Mouse (Mus musculus): ENCODE data around the gene Flnc. TPM values are rescaled to one million over a fixed set of nuclear protein-coding genes. Genes with fewer than 3 reads are reported as not detected.

Gene Flnc
- polyA plus RNA-seq, 1 experiment from 2014 or later: 3.6 TPM

GRCm38 (mm10) chr6:29434911-29435691 is 2.0 kb downstream of the Flnc start:
- WGBS: 4% methylated on average over 13 of the region's 13 CpGs
- Histone ChIP-seq H3K9me3 (no peaks in the 10 kb centered on the region), H3K4me1 (replicated peaks) (peaks cover 69% of the 10 kb centered on the region), H3K27ac (peak overlapping the region; percentile 86), H3K4me3 (peak overlapping the region; percentile 59), H3K27me3 (ENCODE audit: insufficient read depth, poor library complexity, severe bottlenecking) (peaks cover 68% of the 10 kb centered on the region), H3K36me3 (no peaks in the 10 kb centered on the region)
- DNase-seq (ENCODE audit: low spot score): peak; percentile 62

GRCm38 (mm10) chr6:29435940-29436451 is 2.9 kb downstream of the Flnc start:
- Histone ChIP-seq H3K9me3 (no peaks in the 10 kb centered on the region), H3K27me3 (ENCODE audit: insufficient read depth, poor library complexity, severe bottlenecking) (peaks cover 59% of the 10 kb centered on the region), H3K36me3 (no peaks in the 10 kb centered on the region), H3K4me3 (peak overlapping the region; percentile 59), H3K27ac (peak overlapping the region; percentile 86), H3K4me1 (replicated peaks) (peaks cover 63% of the 10 kb centered on the region)
- DNase-seq (ENCODE audit: low spot score): peak; percentile 63
- WGBS: 5% methylated on average over 6 of the region's 6 CpGs

GRCm38 (mm10) chr6:29436461-29436934 is 3.4 kb downstream of the Flnc start:
- Histone ChIP-seq H3K36me3 (no peaks in the 10 kb centered on the region), H3K4me3 (peak overlapping the region; percentile 59), H3K27me3 (ENCODE audit: insufficient read depth, poor library complexity, severe bottlenecking) (peaks cover 54% of the 10 kb centered on the region), H3K4me1 (replicated peaks) (peaks cover 61% of the 10 kb centered on the region), H3K27ac (peak overlapping the region; percentile 86), H3K9me3 (no peaks in the 10 kb centered on the region)
- DNase-seq (ENCODE audit: low spot score): peak; percentile 43
- 3% methylated on average over 11 of the region's 11 CpGs for WGBS

- no peak for DNase-seq (ENCODE audit: low spot score)
- 81% methylated on average over 4 of the region's 4 CpGs for WGBS
- peaks cover 36% of the 10 kb centered on the region for H3K4me1 ChIP-seq (replicated peaks)
- no peak overlapping the region for H3K27ac ChIP-seq
- H3K4me3 ChIP-seq: no peak overlapping the region
- H3K9me3 ChIP-seq: no peaks in the 10 kb centered on the region
- H3K27me3 ChIP-seq (ENCODE audit: insufficient read depth, poor library complexity, severe bottlenecking): peaks cover 27% of the 10 kb centered on the region
- H3K36me3 ChIP-seq: no peaks in the 10 kb centered on the region; the same call in 1 of the 2 replicates
These were observed 6.2 kb downstream of the Flnc start for GRCm38 (mm10) chr6:29439251-29439650.

- Histone ChIP-seq H3K9me3 (no peaks in the 10 kb centered on the region), H3K4me1 (replicated peaks) (peaks cover 31% of the 10 kb centered on the region), H3K36me3 (peaks cover under 1% of the 10 kb centered on the region; the same call in 1 of the 2 replicates), H3K4me3 (no peak overlapping the region), H3K27ac (no peak overlapping the region), H3K27me3 (ENCODE audit: insufficient read depth, poor library complexity, severe bottlenecking) (peaks cover 21% of the 10 kb centered on the region)
- 91% methylated on average over 6 of the region's 6 CpGs for WGBS
- DNase-seq (ENCODE audit: low spot score): no peak
These were observed 6.7 kb downstream of the Flnc start for GRCm38 (mm10) chr6:29439789-29440188.

- 73% methylated on average over 11 of the region's 11 CpGs for WGBS
- H3K36me3 ChIP-seq: peaks cover 31% of the 10 kb centered on the region
- no peaks in the 10 kb centered on the region for H3K9me3 ChIP-seq
These were observed 11.7 kb downstream of the Flnc start for GRCm38 (mm10) chr6:29444773-29445172.

GRCm38 (mm10) chr6:29445354-29445753 is 12.3 kb downstream of the Flnc start:
- H3K4me3 ChIP-seq: no peak overlapping the region
- WGBS: 96% methylated on average over 7 of the region's 7 CpGs
- no peak for DNase-seq (ENCODE audit: low spot score)
- peaks cover 31% of the 10 kb centered on the region for H3K36me3 ChIP-seq
- no peak overlapping the region for H3K27ac ChIP-seq
- no peaks in the 10 kb centered on the region for H3K4me1 ChIP-seq (replicated peaks)
- no peaks in the 10 kb centered on the region for H3K27me3 ChIP-seq (ENCODE audit: insufficient read depth, poor library complexity, severe bottlenecking)
- H3K9me3 ChIP-seq: no peaks in the 10 kb centered on the region

More at GRCm38 (mm10) chr6:29444773-29445172, 11.7 kb downstream of the Flnc start:
- H3K4me1 ChIP-seq (replicated peaks): no peaks in the 10 kb centered on the region
- peak; percentile 41 for DNase-seq (ENCODE audit: low spot score)
- no peaks in the 10 kb centered on the region for H3K27me3 ChIP-seq (ENCODE audit: insufficient read depth, poor library complexity, severe bottlenecking)
- H3K27ac ChIP-seq: no peak overlapping the region
- H3K4me3 ChIP-seq: no peak overlapping the region

- H3K4me1 ChIP-seq (replicated peaks): no peaks in the 10 kb centered on the region
- no peaks in the 10 kb centered on the region for H3K27me3 ChIP-seq (ENCODE audit: insufficient read depth, poor library complexity, severe bottlenecking)
- H3K27ac ChIP-seq: no peak overlapping the region
- H3K9me3 ChIP-seq: no peaks in the 10 kb centered on the region
- DNase-seq (ENCODE audit: low spot score): no peak
- H3K4me3 ChIP-seq: no peak overlapping the region
- peaks cover 63% of the 10 kb centered on the region for H3K36me3 ChIP-seq
- 36% methylated on average over 4 of the region's 4 CpGs for whole genome bisulfite sequencing
These were observed 16.8 kb downstream of the Flnc start for GRCm38 (mm10) chr6:29449858-29450257.

- no peak for DNase-seq (ENCODE audit: low spot score)
- WGBS: 94% methylated on average over 6 of the region's 6 CpGs
These were observed 17.6 kb downstream of the Flnc start for GRCm38 (mm10) chr6:29450667-29451066.

GRCm38 (mm10) chr6:29461502-29461901 is 28.4 kb downstream of the Flnc start:
- 65% methylated on average over 7 of the region's 7 CpGs for WGBS

More at GRCm38 (mm10) chr6:29450667-29451066, 17.6 kb downstream of the Flnc start:
- no peak overlapping the region for H3K4me3 ChIP-seq
- peaks cover 58% of the 10 kb centered on the region for H3K36me3 ChIP-seq
- H3K4me1 ChIP-seq (replicated peaks): no peaks in the 10 kb centered on the region
- no peaks in the 10 kb centered on the region for H3K27me3 ChIP-seq (ENCODE audit: insufficient read depth, poor library complexity, severe bottlenecking)
- H3K9me3 ChIP-seq: no peaks in the 10 kb centered on the region
- H3K27ac ChIP-seq: no peak overlapping the region

GRCm38 (mm10) chr6:29463388-29463787 is 30.3 kb downstream of the Flnc start:
- no peaks in the 10 kb centered on the region for H3K27me3 ChIP-seq (ENCODE audit: insufficient read depth, poor library complexity, severe bottlenecking)
- no peak overlapping the region for H3K27ac ChIP-seq
- H3K36me3 ChIP-seq: peaks cover 1% of the 10 kb centered on the region; the same call in 1 of the 2 replicates
- peaks cover 5% of the 10 kb centered on the region for H3K4me1 ChIP-seq (replicated peaks)
- WGBS: 75% methylated on average over 3 of the region's 3 CpGs
- no peak for DNase-seq (ENCODE audit: low spot score)
- H3K4me3 ChIP-seq: no peak overlapping the region
- H3K9me3 ChIP-seq: no peaks in the 10 kb centered on the region

More at GRCm38 (mm10) chr6:29461502-29461901, 28.4 kb downstream of the Flnc start:
- no peaks in the 10 kb centered on the region for H3K4me1 ChIP-seq (replicated peaks)
- no peaks in the 10 kb centered on the region for H3K9me3 ChIP-seq
- H3K27me3 ChIP-seq (ENCODE audit: insufficient read depth, poor library complexity, severe bottlenecking): no peaks in the 10 kb centered on the region
- DNase-seq (ENCODE audit: low spot score): no peak
- peaks cover 8% of the 10 kb centered on the region for H3K36me3 ChIP-seq
- H3K4me3 ChIP-seq: no peak overlapping the region
- H3K27ac ChIP-seq: no peak overlapping the region

- Histone ChIP-seq H3K27ac (peak within 1 kb of the TSS; percentile 86), H3K9me3 (no peaks in the 10 kb centered on the region), H3K27me3 (ENCODE audit: insufficient read depth, poor library complexity, severe bottlenecking) (no peaks in the 10 kb centered on the region), H3K4me1 (replicated peaks) (peaks cover 13% of the 10 kb centered on the region), H3K4me3 (peak within 1 kb of the TSS; percentile 76), H3K36me3 (peaks cover 24% of the 10 kb centered on the region)
- DNase-seq (ENCODE audit: low spot score): peak; percentile 94
- WGBS: under 1% methylated on average over 39 of the region's 39 CpGs
These were observed 34.7 kb downstream of the Flnc start, which contains the start of gene Atp6v1f for GRCm38 (mm10) chr6:29467583-29468354. TSS of gene Atp6v1f (plus strand) at chr6:29467718.

All from hindbrain, embryonic 10.5 days (tissue).